Mouse (Mus musculus): ENCODE measurements around the gene Gm10577. TPM values are rescaled to one million over a fixed set of nuclear protein-coding genes. Genes with fewer than 3 reads are reported as not detected.

The Gm10577 gene
- polyA plus RNA-seq, 1 experiment from 2014 or later: not detected

GRCm38 (mm10) chr4:101001073-101001472, 19.4 kb downstream of the Gm10577 start:
- peaks cover 3% of the 10 kb centered on the region; the same call in 1 of the 2 replicates for H3K36me3 ChIP-seq (ENCODE audit: control insufficient read depth, insufficient read depth, low read length)
- H3K27me3 ChIP-seq (ENCODE audit: control insufficient read depth, insufficient read depth, low read length): no peaks in the 10 kb centered on the region
- no peak overlapping the region for H3K4me2 ChIP-seq (ENCODE audit: low read depth)
- no peak overlapping the region for H3K4me3 ChIP-seq (ENCODE audit: low read depth, low read length)
- no peak overlapping the region for H3K27ac ChIP-seq (ENCODE audit: low read depth, low read length)
- no peaks in the 10 kb centered on the region for H3K4me1 ChIP-seq (ENCODE audit: control insufficient read depth, insufficient read depth, low read length)
- H3K9ac ChIP-seq (ENCODE audit: low read length): no peak overlapping the region
- no peak for DNase-seq (ENCODE audit: low spot score)
- ATAC-seq (ENCODE audit: insufficient read depth, low FRiP score, low TSS enrichment): no peak
- 80% methylated on average over 6 of the region's 6 CpGs for WGBS
- H3K9me3 ChIP-seq (ENCODE audit: control insufficient read depth, low read length): no peaks in the 10 kb centered on the region

GRCm38 (mm10) chr4:101000622-101001021, 19.9 kb downstream of the Gm10577 start:
- no peaks in the 10 kb centered on the region for H3K27me3 ChIP-seq (ENCODE audit: control insufficient read depth, insufficient read depth, low read length)
- H3K9me3 ChIP-seq (ENCODE audit: control insufficient read depth, low read length): no peaks in the 10 kb centered on the region
- H3K4me3 ChIP-seq (ENCODE audit: low read depth, low read length): no peak overlapping the region
- peaks cover 3% of the 10 kb centered on the region; the same call in 1 of the 2 replicates for H3K36me3 ChIP-seq (ENCODE audit: control insufficient read depth, insufficient read depth, low read length)
- no peak overlapping the region for H3K9ac ChIP-seq (ENCODE audit: low read length)
- ATAC-seq (ENCODE audit: insufficient read depth, low FRiP score, low TSS enrichment): no peak
- WGBS: 96% methylated on average over 3 of the region's 3 CpGs
- DNase-seq (ENCODE audit: low spot score): no peak
- H3K27ac ChIP-seq (ENCODE audit: low read depth, low read length): no peak overlapping the region
- H3K4me1 ChIP-seq (ENCODE audit: control insufficient read depth, insufficient read depth, low read length): no peaks in the 10 kb centered on the region
- no peak overlapping the region for H3K4me2 ChIP-seq (ENCODE audit: low read depth)

- no peak for DNase-seq (ENCODE audit: low spot score)
Measured at GRCm38 (mm10) chr4:100998906-100999305, 21.6 kb downstream of the Gm10577 start.

GRCm38 (mm10) chr4:100998145-100998544, 22.4 kb downstream of the Gm10577 start:
- no peak overlapping the region for H3K4me3 ChIP-seq (ENCODE audit: low read depth, low read length)
- H3K36me3 ChIP-seq (ENCODE audit: control insufficient read depth, insufficient read depth, low read length): peaks cover 5% of the 10 kb centered on the region; the same call in 1 of the 2 replicates
- no peaks in the 10 kb centered on the region for H3K9me3 ChIP-seq (ENCODE audit: control insufficient read depth, low read length)
- DNase-seq (ENCODE audit: low spot score): peak; percentile 48
- no peaks in the 10 kb centered on the region for H3K27me3 ChIP-seq (ENCODE audit: control insufficient read depth, insufficient read depth, low read length)
- H3K4me1 ChIP-seq (ENCODE audit: control insufficient read depth, insufficient read depth, low read length): no peaks in the 10 kb centered on the region
- 25% methylated on average over 2 of the region's 2 CpGs for WGBS
- H3K4me2 ChIP-seq (ENCODE audit: low read depth): no peak overlapping the region
- H3K9ac ChIP-seq (ENCODE audit: low read length): no peak overlapping the region
- H3K27ac ChIP-seq (ENCODE audit: low read depth, low read length): no peak overlapping the region
- no peak for ATAC-seq (ENCODE audit: insufficient read depth, low FRiP score, low TSS enrichment)

More at GRCm38 (mm10) chr4:100998906-100999305, 21.6 kb downstream of the Gm10577 start:
- Histone ChIP-seq H3K36me3 (ENCODE audit: control insufficient read depth, insufficient read depth, low read length) (peaks cover 5% of the 10 kb centered on the region; the same call in 1 of the 2 replicates), H3K9ac (ENCODE audit: low read length) (no peak overlapping the region), H3K9me3 (ENCODE audit: control insufficient read depth, low read length) (no peaks in the 10 kb centered on the region), H3K27me3 (ENCODE audit: control insufficient read depth, insufficient read depth, low read length) (no peaks in the 10 kb centered on the region), H3K4me1 (ENCODE audit: control insufficient read depth, insufficient read depth, low read length) (no peaks in the 10 kb centered on the region), H3K27ac (ENCODE audit: low read depth, low read length) (no peak overlapping the region), H3K4me2 (ENCODE audit: low read depth) (no peak overlapping the region), H3K4me3 (ENCODE audit: low read depth, low read length) (no peak overlapping the region)
- ATAC-seq (ENCODE audit: insufficient read depth, low FRiP score, low TSS enrichment): no peak
- 91% methylated on average over 8 of the region's 8 CpGs for WGBS

- Histone ChIP-seq H3K4me1 (ENCODE audit: control insufficient read depth, insufficient read depth, low read length) (no peaks in the 10 kb centered on the region), H3K9me3 (ENCODE audit: control insufficient read depth, low read length) (no peaks in the 10 kb centered on the region), H3K4me2 (ENCODE audit: low read depth) (no peak overlapping the region), H3K4me3 (ENCODE audit: low read depth, low read length) (no peak overlapping the region), H3K36me3 (ENCODE audit: control insufficient read depth, insufficient read depth, low read length) (peaks cover 2% of the 10 kb centered on the region; the same call in 1 of the 2 replicates), H3K27ac (ENCODE audit: low read depth, low read length) (no peak overlapping the region), H3K9ac (ENCODE audit: low read length) (no peak overlapping the region), H3K27me3 (ENCODE audit: control insufficient read depth, insufficient read depth, low read length) (no peaks in the 10 kb centered on the region)
- 83% methylated on average over 4 of the region's 4 CpGs for WGBS
- ATAC-seq (ENCODE audit: insufficient read depth, low FRiP score, low TSS enrichment): no peak
- no peak for DNase-seq (ENCODE audit: low spot score)
Measured at GRCm38 (mm10) chr4:100996060-100996651, 24.3 kb downstream of the Gm10577 start.

- Histone ChIP-seq H3K4me1 (ENCODE audit: control insufficient read depth, insufficient read depth, low read length) (no peaks in the 10 kb centered on the region), H3K36me3 (ENCODE audit: control insufficient read depth, insufficient read depth, low read length) (peaks cover 2% of the 10 kb centered on the region; the same call in 1 of the 2 replicates), H3K9me3 (ENCODE audit: control insufficient read depth, low read length) (no peaks in the 10 kb centered on the region), H3K9ac (ENCODE audit: low read length) (no peak overlapping the region), H3K4me3 (ENCODE audit: low read depth, low read length) (no peak overlapping the region), H3K27me3 (ENCODE audit: control insufficient read depth, insufficient read depth, low read length) (no peaks in the 10 kb centered on the region), H3K27ac (ENCODE audit: low read depth, low read length) (no peak overlapping the region), H3K4me2 (ENCODE audit: low read depth) (no peak overlapping the region)
- no peak for DNase-seq (ENCODE audit: low spot score)
- ATAC-seq (ENCODE audit: insufficient read depth, low FRiP score, low TSS enrichment): no peak
- 79% methylated on average over 5 of the region's 5 CpGs for WGBS
Measured at GRCm38 (mm10) chr4:100995617-100996016, 24.9 kb downstream of the Gm10577 start.

- WGBS: 83% methylated on average over 18 of the region's 18 CpGs
- Histone ChIP-seq H3K9ac (ENCODE audit: low read length) (no peak overlapping the region), H3K27ac (ENCODE audit: low read depth, low read length) (no peak overlapping the region), H3K27me3 (ENCODE audit: control insufficient read depth, insufficient read depth, low read length) (no peaks in the 10 kb centered on the region), H3K4me3 (ENCODE audit: low read depth, low read length) (no peak overlapping the region), H3K4me1 (ENCODE audit: control insufficient read depth, insufficient read depth, low read length) (no peaks in the 10 kb centered on the region), H3K36me3 (ENCODE audit: control insufficient read depth, insufficient read depth, low read length) (peaks cover 5% of the 10 kb centered on the region), H3K9me3 (ENCODE audit: control insufficient read depth, low read length) (no peaks in the 10 kb centered on the region), H3K4me2 (ENCODE audit: low read depth) (no peak overlapping the region)
- ATAC-seq (ENCODE audit: insufficient read depth, low FRiP score, low TSS enrichment) (no peak), DNase-seq (ENCODE audit: low spot score) (no peak)
Measured at GRCm38 (mm10) chr4:100994442-100995255, 25.8 kb downstream of the Gm10577 start.

- Histone ChIP-seq H3K4me3 (ENCODE audit: low read depth, low read length) (no peak overlapping the region), H3K36me3 (ENCODE audit: control insufficient read depth, insufficient read depth, low read length) (peaks cover 5% of the 10 kb centered on the region), H3K4me2 (ENCODE audit: low read depth) (no peak overlapping the region), H3K27ac (ENCODE audit: low read depth, low read length) (no peak overlapping the region), H3K27me3 (ENCODE audit: control insufficient read depth, insufficient read depth, low read length) (no peaks in the 10 kb centered on the region), H3K4me1 (ENCODE audit: control insufficient read depth, insufficient read depth, low read length) (no peaks in the 10 kb centered on the region), H3K9ac (ENCODE audit: low read length) (no peak overlapping the region), H3K9me3 (ENCODE audit: control insufficient read depth, low read length) (no peaks in the 10 kb centered on the region)
- DNase-seq (ENCODE audit: low spot score): no peak
- 92% methylated on average over 6 of the region's 6 CpGs for WGBS
- ATAC-seq (ENCODE audit: insufficient read depth, low FRiP score, low TSS enrichment): no peak
Measured at GRCm38 (mm10) chr4:100992086-100992485, 28.4 kb downstream of the Gm10577 start.

GRCm38 (mm10) chr4:100990996-100991395, 29.5 kb downstream of the Gm10577 start:
- Histone ChIP-seq H3K27ac (ENCODE audit: low read depth, low read length) (no peak overlapping the region), H3K4me2 (ENCODE audit: low read depth) (no peak overlapping the region), H3K4me1 (ENCODE audit: control insufficient read depth, insufficient read depth, low read length) (no peaks in the 10 kb centered on the region), H3K36me3 (ENCODE audit: control insufficient read depth, insufficient read depth, low read length) (peaks cover 5% of the 10 kb centered on the region), H3K4me3 (ENCODE audit: low read depth, low read length) (no peak overlapping the region), H3K27me3 (ENCODE audit: control insufficient read depth, insufficient read depth, low read length) (no peaks in the 10 kb centered on the region), H3K9ac (ENCODE audit: low read length) (no peak overlapping the region), H3K9me3 (ENCODE audit: control insufficient read depth, low read length) (no peaks in the 10 kb centered on the region)
- 62% methylated on average over 4 of the region's 4 CpGs for WGBS
- DNase-seq (ENCODE audit: low spot score): no peak
- no peak for ATAC-seq (ENCODE audit: insufficient read depth, low FRiP score, low TSS enrichment)
